Mouse (Mus musculus) forebrain, embryonic 14.5 days (tissue): ENCODE measurements around the gene Zbtb12. TPM values are rescaled to one million over a fixed set of nuclear protein-coding genes. Genes with fewer than 3 reads are reported as not detected.

ENCODE experiments used
- ATAC-seq: fragments of 200-750 bp; cut with Nextera tagmentation; 2 replicates; pipeline ENCODE4 v1.8.0; 2017; ENCODE audit warnings: mild to moderate bottlenecking, moderate library complexity
- DNase-seq: peaks from one replicate; pipeline ENCODE4 v3.0.0-alpha.2; 2015; ENCODE audit warnings: low spot score
- H3K27ac ChIP-seq: fragments of 300-500 bp; sonication (generic); 2 replicates; pipeline ENCODE4 v1.5.1; 2014; ENCODE audit warnings: low read depth, mild to moderate bottlenecking, control low read depth, low read length, moderate library complexity
- H3K27me3 ChIP-seq: fragments of 300-500 bp; sonication (generic); replicated peaks from 2 replicates; pipeline ENCODE4 v1.6.1; 2014; ENCODE audit warnings: low read length, control low read depth, mixed read lengths; ENCODE audit not compliant: control insufficient read depth, insufficient read depth
- H3K36me3 ChIP-seq: fragments of 300-500 bp; sonication (generic); 2 replicates; pipeline ENCODE4 v1.6.1; 2014; ENCODE audit warnings: low read length, control low read depth; ENCODE audit not compliant: control insufficient read depth, insufficient read depth
- H3K4me1 ChIP-seq: fragments of 300-500 bp; sonication (generic); 2 replicates; pipeline ENCODE4 v1.6.1; 2014; ENCODE audit warnings: antibody characterized with exemption, low read length, control low read depth; ENCODE audit not compliant: control insufficient read depth, insufficient read depth
- H3K4me2 ChIP-seq: fragments of 300-500 bp; sonication (generic); 2 replicates; pipeline ENCODE4 v1.6.1; 2014; ENCODE audit warnings: mild to moderate bottlenecking, control low read depth, low read length
- H3K4me3 ChIP-seq: fragments of 300-500 bp; sonication (generic); 2 replicates; pipeline ENCODE4 v1.5.1; 2014; ENCODE audit warnings: low read depth, low read length, control low read depth
- H3K9ac ChIP-seq: fragments of 300-500 bp; sonication (generic); 2 replicates; pipeline ENCODE4 v1.6.1; 2014; ENCODE audit warnings: mild to moderate bottlenecking, low read length, control low read depth, moderate library complexity
- H3K9me3 ChIP-seq: fragments of 300-500 bp; sonication (generic); replicated peaks from 2 replicates; pipeline ENCODE4 v1.6.1; 2016; ENCODE audit warnings: low read length, control low read depth, mixed read lengths; ENCODE audit not compliant: control insufficient read depth
- WGBS: fragments of 180-500 bp; shearing (Covaris S2); extraction: QIAGEN DNeasy Blood & Tissue Kit; methylation state at CpG from one replicate; pipeline ENCODE4 v1.1.7; 2014; 5-methylcytosine and 5-hydroxymethylcytosine counted together
- polyA plus RNA-seq: library from polyadenylated mRNA; unstranded; fragments of >200 nt; fragmentation: Nextera tagmentation; extraction: Ambion mirVana; gene quantifications from 2 replicates; pipeline ENCODE4 v1.2.1, GENCODE M21; 2014

Zbtb12 gene
- polyA plus RNA-seq, 1 experiment from 2014 or later = 3.5 TPM

GRCm38 (mm10) chr17:34861704-34862415, 17.4 kb upstream of the Zbtb12 start:
- 79% methylated on average over 13 of the region's 13 CpGs for WGBS
- H3K27ac ChIP-seq = no peak overlapping the region
- H3K36me3 ChIP-seq = peaks cover 7% of the 10 kb centered on the region
- no peaks in the 10 kb centered on the region for H3K9me3 ChIP-seq
- H3K27me3 ChIP-seq = no peaks in the 10 kb centered on the region
- H3K9ac ChIP-seq = no peak overlapping the region
- no peak overlapping the region for H3K4me3 ChIP-seq
- H3K4me2 ChIP-seq = no peak overlapping the region
- ATAC-seq (no peak), DNase-seq (no peak)
- H3K4me1 ChIP-seq = no peaks in the 10 kb centered on the region

- Histone ChIP-seq H3K4me3 (no peak within 1 kb of the TSS), H3K9ac (no peak within 1 kb of the TSS), H3K27me3 (no peaks in the 10 kb centered on the region), H3K9me3 (no peaks in the 10 kb centered on the region), H3K36me3 (peaks cover under 1% of the 10 kb centered on the region; the same call in 1 of the 2 replicates), H3K4me1 (no peaks in the 10 kb centered on the region), H3K4me2 (no peak within 1 kb of the TSS), H3K27ac (no peak within 1 kb of the TSS)
- ATAC-seq (no peak), DNase-seq (no peak)
- 75% methylated on average over 8 of the region's 8 CpGs for WGBS
Measured at GRCm38 (mm10) chr17:34862416-34863081, 16.7 kb upstream of the Zbtb12 start, which contains the start of gene Cfb. Gene Cfb (minus strand): TSS chr17:34862518.

- H3K36me3 ChIP-seq = no peaks in the 10 kb centered on the region
- no peak for DNase-seq
- no peak overlapping the region for H3K27ac ChIP-seq
- no peak overlapping the region for H3K9ac ChIP-seq
- no peaks in the 10 kb centered on the region for H3K4me1 ChIP-seq
- no peak overlapping the region for H3K4me3 ChIP-seq
- ATAC-seq = no peak
- H3K9me3 ChIP-seq = no peaks in the 10 kb centered on the region
- no peak overlapping the region for H3K4me2 ChIP-seq
- 66% methylated on average over 7 of the region's 7 CpGs for WGBS
- no peaks in the 10 kb centered on the region for H3K27me3 ChIP-seq
Measured at GRCm38 (mm10) chr17:34865981-34866380, 13.3 kb upstream of the Zbtb12 start.

GRCm38 (mm10) chr17:34874321-34874720, 5.0 kb upstream of the Zbtb12 start:
- ATAC-seq (no peak), DNase-seq (no peak)
- Histone ChIP-seq H3K4me3 (no peak overlapping the region), H3K9me3 (no peaks in the 10 kb centered on the region), H3K4me1 (no peaks in the 10 kb centered on the region), H3K36me3 (no peaks in the 10 kb centered on the region), H3K9ac (no peak overlapping the region), H3K27ac (no peak overlapping the region), H3K4me2 (no peak overlapping the region), H3K27me3 (no peaks in the 10 kb centered on the region)
- WGBS = 93% methylated on average over 6 of the region's 6 CpGs

DNA sequence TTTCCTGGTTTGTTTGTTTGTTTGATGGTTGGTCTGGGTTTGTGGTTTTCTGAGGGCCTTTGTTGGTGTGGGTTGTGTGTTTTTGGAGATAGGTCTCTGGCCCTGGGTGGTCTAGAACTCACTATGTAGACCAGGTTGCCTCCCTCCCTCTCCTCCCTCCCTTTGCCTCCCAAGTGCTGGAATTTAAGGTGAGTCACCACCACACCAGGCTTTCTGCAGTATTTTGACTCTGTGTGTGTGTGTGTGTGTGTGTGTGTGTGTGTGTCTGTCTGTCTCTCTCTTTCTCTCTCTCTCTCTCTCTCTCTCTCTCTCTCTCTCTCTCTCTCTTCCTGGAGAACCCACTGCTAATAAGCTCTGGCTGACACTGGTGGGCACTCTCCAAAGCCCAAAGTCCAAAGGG, 1.9 kb downstream of the Zbtb12 start:
- no peaks in the 10 kb centered on the region for H3K4me1 ChIP-seq
- H3K27ac ChIP-seq = no peak overlapping the region
- no peaks in the 10 kb centered on the region for H3K9me3 ChIP-seq
- H3K27me3 ChIP-seq = 0 out of 2 replicates have a peak, but pooled peaks cover 3% of the 10 kb centered on the region
- H3K9ac ChIP-seq = no peak overlapping the region
- H3K4me2 ChIP-seq = no peak overlapping the region
- H3K36me3 ChIP-seq = no peaks in the 10 kb centered on the region
- no peak overlapping the region for H3K4me3 ChIP-seq
- ATAC-seq = no peak
- DNase-seq = no peak

DNA sequence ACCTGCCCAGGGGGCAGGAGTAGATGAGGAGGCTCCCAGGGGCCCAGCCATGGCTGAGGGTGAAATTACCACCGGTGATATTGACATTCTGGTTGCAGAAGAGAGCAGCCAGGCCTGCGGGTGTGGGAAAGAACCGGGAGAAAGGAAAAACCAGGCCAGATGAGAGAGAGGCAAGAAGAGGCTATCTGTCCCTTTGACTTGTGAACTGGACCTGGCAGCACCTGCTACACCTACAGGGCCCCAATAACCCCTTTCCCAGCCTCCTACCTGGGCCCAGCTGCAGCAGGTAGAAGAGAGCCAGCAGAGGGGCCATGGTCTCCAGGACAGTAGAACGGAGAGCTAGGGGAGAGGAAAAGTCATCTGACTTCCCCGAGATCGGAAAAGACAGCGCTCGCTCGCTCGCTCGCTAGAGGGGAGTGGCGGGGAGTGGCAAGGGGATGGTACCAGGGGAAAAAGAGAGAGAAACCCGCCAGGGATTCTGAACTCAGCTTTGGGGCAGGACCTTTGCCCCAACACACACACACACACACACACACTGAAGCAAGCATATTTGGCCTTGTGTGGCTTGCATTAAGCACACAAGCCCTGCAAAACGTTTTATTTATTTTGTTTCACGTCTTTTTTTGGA, 2.5 kb downstream of the Zbtb12 start, which contains the start of gene Gm20547:
TSS of gene Gm20547 (minus strand) at position 360 of the 628 bp plus-strand sequence.
- H3K4me2 ChIP-seq = no peak within 1 kb of the TSS
- no peak within 1 kb of the TSS for H3K4me3 ChIP-seq
- H3K9me3 ChIP-seq = no peaks in the 10 kb centered on the region
- H3K4me1 ChIP-seq = no peaks in the 10 kb centered on the region
- DNase-seq = no peak
- H3K36me3 ChIP-seq = no peaks in the 10 kb centered on the region
- 0 out of 2 replicates have a peak, but pooled peaks cover 3% of the 10 kb centered on the region for H3K27me3 ChIP-seq
- H3K9ac ChIP-seq = 0 out of 2 replicates have a peak within 1 kb of the TSS, but pooled peaks have one; percentile 25
- 6% methylated on average over 15 of the region's 15 CpGs for WGBS
- H3K27ac ChIP-seq = no peak within 1 kb of the TSS
- ATAC-seq = no peak

DNA sequence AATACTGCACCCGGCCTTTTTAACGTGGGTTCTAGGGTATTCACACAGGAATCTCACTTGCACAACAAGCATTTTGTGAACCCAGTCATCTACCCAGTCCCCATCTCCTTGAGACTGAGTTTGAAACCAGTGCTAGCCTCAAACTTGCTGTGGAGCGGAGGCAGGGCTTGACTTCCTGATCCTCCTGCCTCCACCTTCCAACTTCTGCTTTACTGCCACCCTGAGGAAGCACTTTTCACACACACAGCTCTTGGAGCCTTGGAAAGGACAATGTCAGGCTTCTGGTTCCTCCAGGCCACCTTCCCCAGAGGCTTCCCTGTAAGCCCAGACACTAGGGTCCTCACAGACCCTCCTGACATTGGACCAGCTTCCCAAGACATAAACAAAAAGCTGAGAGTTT, 4.0 kb downstream of the Zbtb12 start:
- Histone ChIP-seq H3K36me3 (no peaks in the 10 kb centered on the region), H3K9ac (no peak overlapping the region), H3K4me2 (no peak overlapping the region), H3K4me3 (no peak overlapping the region), H3K27me3 (0 out of 2 replicates have a peak, but pooled peaks cover 3% of the 10 kb centered on the region), H3K9me3 (no peaks in the 10 kb centered on the region), H3K27ac (no peak overlapping the region), H3K4me1 (no peaks in the 10 kb centered on the region)
- 59% methylated on average over 3 of the region's 3 CpGs for WGBS
- ATAC-seq (no peak), DNase-seq (no peak)

DNA sequence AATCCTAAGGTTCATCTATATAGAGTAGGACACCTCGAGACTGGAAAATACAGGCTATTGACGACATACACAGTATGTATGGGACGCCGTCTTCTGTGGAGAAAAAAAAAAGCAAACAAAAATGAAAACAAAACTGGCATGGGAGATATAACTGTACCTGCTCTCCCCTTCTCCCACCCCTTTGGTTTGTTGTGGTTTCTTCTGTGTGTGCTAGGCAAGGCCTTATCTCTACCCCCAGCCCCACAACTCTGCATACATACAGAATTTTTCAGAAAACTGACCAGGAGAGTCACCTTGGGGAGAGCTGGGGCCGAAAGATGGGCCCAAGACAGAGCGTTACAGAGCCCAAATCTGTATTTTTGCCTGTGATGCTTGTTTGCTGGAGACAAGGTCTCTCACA, 5.4 kb downstream of the Zbtb12 start:
- Histone ChIP-seq H3K4me1 (no peaks in the 10 kb centered on the region), H3K9me3 (no peaks in the 10 kb centered on the region), H3K27me3 (0 out of 2 replicates have a peak, but pooled peaks cover 3% of the 10 kb centered on the region), H3K36me3 (no peaks in the 10 kb centered on the region), H3K4me3 (no peak overlapping the region), H3K27ac (no peak overlapping the region), H3K4me2 (no peak overlapping the region), H3K9ac (no peak overlapping the region)
- 85% methylated on average over 6 of the region's 6 CpGs for WGBS
- DNase-seq (no peak), ATAC-seq (no peak)
